Mouse (Mus musculus) brain, embryonic 14.5 days (tissue): Measurements from ENCODE around the gene Pacsin2. TPM values are rescaled to one million over a fixed set of nuclear protein-coding genes. Genes with fewer than 3 reads are reported as not detected.
"Not testable (repeated sequence)": the region's sequence is repeated elsewhere in the genome, so short reads cannot be mapped to it uniquely, and the experiment has no call there.

Source experiments
- DNase-seq: peaks from one replicate; pipeline ENCODE4 v3.0.0-alpha.2; 2011; ENCODE audit warnings: low read depth
- CTCF ChIP-seq: fragments of 200-500 bp; IDR thresholded peaks from 2 replicates; pipeline ENCODE4 v1.5.1; 2012; ENCODE audit warnings: inconsistent platforms, mild to moderate bottlenecking, moderate library complexity, borderline replicate concordance; ENCODE audit not compliant: insufficient read depth, insufficient read length; ENCODE audit errors: extremely low read depth
- POLR2A ChIP-seq: fragments of 200-500 bp; IDR thresholded peaks from 2 replicates; pipeline ENCODE4 v1.6.1; 2012; ENCODE audit warnings: mild to moderate bottlenecking, inconsistent platforms, borderline replicate concordance; ENCODE audit not compliant: poor library complexity, insufficient read depth, insufficient read length, severe bottlenecking; ENCODE audit errors: extremely low read depth
- polyA plus RNA-seq: library from polyadenylated mRNA; depleted of rRNA; stranded (reverse); fragments of >200 nt; gene quantifications from 2 replicates; pipeline ENCODE4 v1.2.3, GENCODE M21; 2012

Gene Pacsin2
- polyA plus RNA-seq, 1 experiment = 31.4 TPM

DNA sequence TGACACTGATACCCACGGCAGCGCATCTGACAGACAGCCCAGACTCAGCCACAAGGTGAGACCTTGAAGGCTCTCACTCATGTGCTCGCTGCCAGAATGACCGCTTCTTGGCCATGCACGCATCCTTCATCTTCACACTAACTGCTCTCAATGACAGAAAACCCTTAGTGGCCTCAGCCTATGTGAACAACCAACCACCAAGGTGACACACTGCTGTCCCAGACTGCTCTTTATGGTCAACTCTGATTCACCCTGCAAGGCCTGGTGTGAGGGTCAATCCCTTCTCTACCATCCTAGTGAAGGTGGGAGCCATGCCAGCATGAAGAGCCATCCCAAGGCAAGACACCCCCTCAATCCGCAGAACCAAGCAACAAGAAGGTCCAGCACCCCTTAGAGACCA lies 46.5 kb downstream of the Pacsin2 start:
- no peak for DNase-seq
- no peak for TF ChIP-seq POLR2A
- no peak for TF ChIP-seq CTCF

DNA sequence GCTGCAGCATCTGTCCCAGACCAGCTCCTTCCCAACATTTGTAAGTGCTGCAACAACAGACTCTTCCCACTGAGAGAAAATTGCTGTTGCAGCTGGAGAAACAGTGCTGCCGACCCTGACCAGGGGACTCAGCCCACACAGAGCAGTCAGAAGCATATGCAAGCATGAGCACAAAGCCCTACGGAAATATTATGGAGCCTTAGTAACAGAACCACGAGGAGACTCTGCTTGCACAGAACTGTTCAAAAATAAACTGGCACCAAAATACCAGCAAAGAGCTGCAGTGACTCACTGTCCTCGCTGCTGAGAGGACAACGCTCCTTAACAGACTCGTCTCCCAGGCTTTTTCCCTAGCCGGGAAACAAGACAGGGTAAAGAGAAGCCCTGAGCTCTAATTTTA lies 47.0 kb downstream of the Pacsin2 start:
- DNase-seq = no peak
- TF ChIP-seq POLR2A (no peak), CTCF (no peak)

DNA sequence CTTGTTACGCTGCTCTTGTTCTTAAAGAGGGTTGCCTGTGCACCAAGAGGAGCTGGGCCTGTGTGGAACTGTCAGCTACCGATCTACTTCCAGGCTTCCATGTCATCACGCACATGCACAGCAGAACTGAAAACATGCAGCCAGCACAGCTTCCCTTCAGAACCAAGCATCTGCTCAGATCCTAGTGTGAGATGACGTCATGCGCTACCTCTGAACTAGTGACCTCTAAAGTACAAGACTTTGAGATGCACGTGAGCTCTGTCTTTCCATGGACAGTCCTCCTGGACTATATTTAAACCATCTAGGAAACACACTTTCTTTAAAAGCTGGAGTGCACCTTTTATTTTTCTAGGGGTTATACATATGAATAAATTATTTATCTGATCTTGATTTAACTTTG lies 49.0 kb downstream of the Pacsin2 start:
- no peak for TF ChIP-seq CTCF
- TF ChIP-seq POLR2A = no peak
- no peak for DNase-seq

DNA sequence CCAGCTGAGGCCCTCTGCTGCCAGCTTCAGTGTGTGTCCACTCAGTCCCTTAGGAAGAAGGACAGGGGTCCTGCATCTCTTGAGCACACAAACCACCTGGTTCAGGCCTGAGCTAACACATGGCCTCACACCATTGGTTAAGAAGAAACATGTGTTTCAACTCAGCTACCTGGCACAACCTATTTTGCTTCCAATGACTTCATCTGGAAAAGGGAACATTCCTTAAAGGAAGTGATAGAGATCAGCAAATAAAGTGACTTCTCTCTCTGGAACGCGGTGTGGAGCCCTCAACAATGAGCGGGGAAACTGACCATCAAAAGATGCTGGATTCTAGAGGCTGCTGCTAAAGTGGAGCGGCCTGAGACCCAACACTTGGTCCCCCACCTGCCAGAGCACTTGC lies 52.8 kb downstream of the Pacsin2 start:
- no peak for DNase-seq
- TF ChIP-seq CTCF = no peak
- TF ChIP-seq POLR2A = no peak

DNA sequence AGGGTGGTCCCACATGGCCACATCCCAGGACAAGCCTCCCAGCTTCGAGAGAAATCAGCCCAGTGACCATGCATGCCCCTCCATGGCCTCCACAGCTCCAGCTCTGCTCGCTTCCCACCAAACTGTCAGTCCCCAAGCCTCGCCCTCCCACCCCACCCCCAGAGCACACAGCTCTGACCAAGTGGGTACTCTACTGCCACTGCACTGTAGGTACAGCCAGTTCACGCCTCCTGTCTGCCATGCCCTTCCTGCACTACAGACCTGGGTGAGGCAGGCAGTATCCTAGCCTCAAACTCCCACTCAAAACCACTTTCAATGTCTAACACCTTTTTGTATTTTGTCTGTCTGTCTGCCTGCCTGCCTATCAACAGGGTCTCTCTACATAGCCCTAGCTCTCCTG lies 53.7 kb downstream of the Pacsin2 start:
- TF ChIP-seq CTCF (no peak), POLR2A (no peak)
- DNase-seq = no peak

DNA sequence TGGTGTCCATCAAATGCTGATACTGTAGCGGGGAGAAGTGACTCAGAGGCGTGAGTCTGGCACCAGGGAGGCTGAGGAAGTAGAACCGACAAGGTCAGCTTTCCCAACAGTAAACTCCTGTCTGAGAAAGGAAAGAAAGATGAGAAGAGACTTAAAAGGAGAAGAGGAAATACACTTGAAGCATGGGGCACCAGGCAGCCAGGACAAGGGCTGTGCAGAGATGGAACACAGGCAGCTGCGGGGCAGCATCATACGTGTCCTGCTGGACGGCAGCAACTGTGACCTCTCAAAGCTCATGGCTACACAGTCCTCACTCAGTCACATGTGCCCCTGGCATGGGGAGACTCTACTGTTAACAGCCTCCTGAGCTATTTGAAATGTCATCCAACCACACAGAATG lies 54.1 kb downstream of the Pacsin2 start:
- TF ChIP-seq POLR2A (no peak), CTCF (no peak)
- no peak for DNase-seq

DNA sequence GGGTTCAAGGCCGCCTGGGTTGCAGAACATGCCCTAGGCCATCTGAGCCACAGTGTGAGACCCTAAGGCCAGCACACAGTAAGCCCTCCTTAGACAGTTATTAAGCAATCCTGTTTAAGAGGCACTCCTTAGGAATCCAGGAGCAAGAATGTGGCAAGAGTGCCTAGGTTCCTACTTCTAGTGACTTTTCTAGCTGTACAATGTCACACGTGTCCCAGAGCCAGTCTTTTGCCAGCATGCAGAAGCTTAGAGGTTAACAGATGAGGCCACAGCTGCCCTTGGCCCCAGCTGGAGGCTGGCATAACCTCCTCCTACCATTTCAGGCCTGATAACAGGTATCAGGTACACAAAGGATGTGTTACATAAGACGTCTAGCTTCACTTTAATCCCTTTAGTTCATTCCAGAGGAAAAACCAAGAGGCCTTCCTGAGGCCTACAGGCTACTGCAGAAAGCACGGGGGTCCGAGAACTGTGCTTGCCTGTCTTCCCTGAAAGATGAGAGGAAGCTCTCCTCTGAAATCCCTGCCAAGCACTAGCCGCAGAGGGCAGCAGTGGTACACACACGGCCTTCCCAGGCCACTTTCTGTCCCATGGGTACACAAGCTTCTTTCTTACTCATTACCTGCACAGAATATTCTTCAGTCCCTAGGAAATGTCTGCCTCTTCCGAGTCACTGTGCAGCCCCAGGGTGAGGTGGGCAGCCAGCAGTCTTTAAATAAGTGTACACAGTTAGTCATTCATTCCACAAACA lies 55.5 kb downstream of the Pacsin2 start:
- DNase-seq = no peak
- TF ChIP-seq CTCF (no peak), POLR2A (no peak)

DNA sequence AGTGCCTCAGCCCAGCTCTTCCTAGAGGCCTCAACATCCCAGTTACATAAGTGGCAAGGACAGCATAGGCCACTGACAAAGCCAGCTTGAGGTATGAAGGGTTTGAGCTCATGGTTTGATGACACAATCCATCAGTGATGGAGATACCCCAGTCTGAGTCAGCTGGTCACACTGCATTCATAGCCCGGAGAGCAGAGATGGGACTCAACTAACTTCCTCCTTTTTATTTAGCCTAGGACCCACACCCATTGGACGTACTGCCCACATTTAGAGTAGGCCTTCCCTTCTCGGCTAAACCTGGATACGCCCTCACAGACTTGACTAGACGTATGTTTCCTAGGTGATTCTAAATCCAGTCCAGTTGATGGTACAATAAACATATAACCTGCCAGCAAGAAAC lies 56.2 kb downstream of the Pacsin2 start:
- TF ChIP-seq CTCF (no peak), POLR2A (no peak)
- no peak for DNase-seq

DNA sequence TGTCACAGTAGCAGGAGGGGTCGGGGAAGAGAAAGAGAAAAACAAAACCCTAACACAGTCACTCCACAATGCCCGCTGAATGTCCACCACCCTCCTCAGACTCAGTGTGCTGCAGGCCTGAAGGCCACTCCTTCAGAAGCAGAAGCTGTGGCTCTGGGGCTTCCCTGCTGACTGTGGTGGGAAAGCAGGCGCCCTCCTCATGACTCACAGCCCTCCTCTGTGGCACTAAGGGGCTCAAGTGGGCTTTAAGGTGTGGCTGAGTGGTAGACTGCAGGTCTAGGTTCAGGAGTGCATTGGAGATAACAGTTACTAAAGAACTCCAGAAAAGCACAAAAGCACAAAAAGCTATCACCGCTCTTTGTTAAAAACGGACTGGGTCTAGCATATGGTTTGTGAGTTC lies 56.9 kb downstream of the Pacsin2 start:
- DNase-seq = no peak
- TF ChIP-seq CTCF (no peak), POLR2A (no peak)

DNA sequence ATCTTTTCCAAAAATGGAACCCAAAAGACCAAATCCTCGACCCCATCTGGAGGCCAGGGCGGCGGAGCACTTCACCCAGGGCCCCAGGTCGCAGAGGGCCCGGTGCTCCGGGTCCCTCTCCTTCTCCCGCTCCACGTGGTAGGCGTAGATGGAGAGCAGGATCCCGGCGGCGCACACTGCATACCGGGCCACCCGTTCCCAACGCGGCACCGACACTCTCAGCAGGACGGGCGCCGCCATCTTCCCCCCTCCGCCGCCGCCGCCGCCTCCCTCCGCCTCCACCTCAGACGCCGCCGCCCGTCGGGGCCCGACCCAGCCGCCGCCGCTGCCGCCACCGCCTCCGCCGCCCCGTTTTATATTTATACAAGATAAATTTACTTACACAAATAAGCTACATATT lies 58.5 kb downstream of the Pacsin2 start:
- DNase-seq = not testable (repeated sequence)

DNA sequence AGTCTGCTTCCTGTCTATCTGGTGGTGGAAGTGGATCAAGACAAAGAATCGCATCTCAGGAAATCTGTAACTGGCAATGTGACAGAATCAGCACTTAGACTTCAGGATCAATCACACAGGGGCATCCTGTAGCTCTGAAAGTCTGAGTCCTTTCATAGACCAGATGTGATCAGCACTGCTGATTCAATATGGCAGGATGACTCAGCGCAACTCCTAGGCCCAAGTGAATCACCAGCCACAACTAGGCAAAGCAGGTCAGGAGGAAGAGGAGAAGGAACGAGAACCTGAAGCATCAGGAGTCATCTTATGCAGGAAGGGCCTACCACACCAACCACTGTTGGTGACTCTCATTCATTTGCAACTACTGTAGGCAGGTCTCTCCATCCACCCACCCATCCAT lies 60.4 kb downstream of the Pacsin2 start:
- no peak for TF ChIP-seq POLR2A
- TF ChIP-seq CTCF = no peak
- DNase-seq = no peak

DNA sequence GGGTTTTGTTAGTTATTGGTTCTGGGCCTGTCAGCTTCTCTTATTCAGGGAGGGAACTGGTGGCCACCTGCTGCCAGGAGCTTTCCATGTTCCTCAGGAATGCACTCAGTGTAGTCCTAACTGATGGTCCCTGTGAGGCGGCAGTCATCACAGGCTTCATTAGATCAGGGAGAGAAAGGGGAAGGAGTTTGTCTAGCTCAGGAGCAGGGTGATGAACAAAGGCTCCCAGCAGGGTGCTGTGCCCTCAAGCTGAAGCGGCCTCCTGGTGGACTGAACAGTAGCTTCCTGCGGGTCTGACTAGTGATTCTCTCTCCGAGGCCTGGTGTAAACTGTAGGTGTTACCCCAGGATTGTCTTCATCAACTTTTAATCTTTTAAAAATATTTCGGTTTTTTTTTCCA lies 61.4 kb downstream of the Pacsin2 start:
- TF ChIP-seq CTCF (no peak), POLR2A (no peak)
- DNase-seq = no peak
